ENCODE assay signal across 8 mouse cellular contexts in the genomic region with DNA sequence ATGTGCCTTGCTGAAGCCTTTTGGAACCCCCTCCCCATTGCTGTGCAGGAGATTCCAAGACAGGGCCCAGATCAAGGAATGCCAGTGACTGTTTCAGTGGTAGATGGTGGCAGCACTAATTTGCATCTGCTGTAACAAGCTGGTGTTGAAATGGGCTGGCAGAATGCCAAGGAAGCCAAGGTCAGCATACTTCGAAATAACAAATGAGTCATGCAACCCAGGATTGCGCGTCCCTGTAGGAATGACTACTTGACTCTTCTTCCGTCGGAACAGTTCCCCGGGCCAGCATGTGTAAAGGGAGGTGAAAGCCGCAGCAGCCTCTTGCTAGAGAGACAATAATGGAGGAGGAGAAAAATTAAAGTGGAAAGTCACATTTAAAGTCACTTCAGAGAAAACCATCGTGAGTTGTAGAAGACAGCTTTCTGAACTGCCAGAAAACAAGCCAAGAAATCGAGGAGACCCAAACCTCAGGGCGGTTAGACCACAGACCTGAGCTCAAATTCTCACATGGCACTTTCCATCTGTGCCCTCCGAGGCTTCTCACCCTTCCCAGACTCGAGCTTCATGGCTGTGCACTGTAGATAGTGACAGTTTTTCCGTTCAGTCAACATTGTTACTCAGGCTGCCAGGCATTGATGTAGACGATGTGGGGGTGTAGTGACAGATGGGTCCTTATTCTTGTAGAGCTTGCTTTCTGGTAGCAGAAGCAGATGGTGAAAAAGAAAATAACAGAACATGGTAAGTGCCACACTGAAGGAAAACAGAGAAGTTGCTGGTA. TPM values are rescaled to one million over a fixed set of nuclear protein-coding genes. Genes with fewer than 3 reads are reported as not detected.
A peak's percentile ranks its signal among the peaks of the same experiment; 100 is the strongest.
DNase-seq lines count a peak whose midpoint lies in the region; ATAC-seq and TF ChIP-seq lines count a peak whose summit lies in the region.

No protein-coding gene starts in this region.

- peak; percentile 72 for ATAC-seq in CD4-positive, CD25-positive, alpha-beta regulatory T cell, adult 4 months
- peak; percentile 88 for ATAC-seq in heart, embryonic 14.5 days (ENCODE audit: insufficient number of reproducible peaks, insufficient read depth, low FRiP score, low read depth)

- TF ChIP-seq CTCF in olfactory bulb, adult 2 months (IDR thresholded peaks at IDR 0.05; ENCODE audit: insufficient read depth, low read depth, low read length) = no peak

- no peaks in the 10 kb centered on the region for H3K27me3 ChIP-seq in heart, embryonic 14.5 days (ENCODE audit: control insufficient read depth, insufficient read depth, low read length)

- peak overlapping the region; percentile 55 for H3K9ac ChIP-seq in heart, embryonic 14.5 days (ENCODE audit: low read length)

- no peaks in the 10 kb centered on the region for H3K36me3 ChIP-seq in heart, embryonic 14.5 days (ENCODE audit: control insufficient read depth, insufficient read depth, low read length)

- H3K4me3 ChIP-seq in heart, embryonic 14.5 days (ENCODE audit: control insufficient read depth in 1 of 2, insufficient read depth in 1 of 2, low read depth in 1 of 2, low read length in 2 of 2) = no peak overlapping the region
- no peak overlapping the region for H3K4me3 ChIP-seq in olfactory bulb, adult 2 months (ENCODE audit: insufficient read depth, low read depth, low read length)

- H3K9me3 ChIP-seq in heart, embryonic 14.5 days (ENCODE audit: control insufficient read depth, low read length) = no peaks in the 10 kb centered on the region

- WGBS in heart, embryonic 14.5 days = 11% methylated on average over 14 of the region's 14 CpGs
- 12% methylated on average over 14 of the region's 14 CpGs for WGBS in olfactory bulb, adult 2 months

- peaks cover 35 to 44% of the 10 kb centered on the region in 2 experiments for H3K4me1 ChIP-seq in heart, embryonic 14.5 days (ENCODE audit: control insufficient read depth in 2 of 2, insufficient read depth in 2 of 2, low read length in 2 of 2)
- H3K4me1 ChIP-seq in olfactory bulb, adult 2 months (ENCODE audit: control insufficient read depth, insufficient read depth, low read length) = peaks cover 9% of the 10 kb centered on the region

- no peak for TF ChIP-seq POLR2A in olfactory bulb, adult 2 months (IDR thresholded peaks at IDR 0.05; ENCODE audit: insufficient read depth, low read depth, low read length)

- peak; percentile 97 for DNase-seq in adrenal gland, postnatal 14 days
- DNase-seq in fat pad, adult 2 months (ENCODE audit: extremely low read depth, low read depth, low spot score) = peak; percentile 100
- DNase-seq in kidney, postnatal 25 days = peak; percentile 95 to 96
- peak; percentile 93 to 96 for DNase-seq in lung, adult 18-20 months
- peak; percentile 38 to 47 for DNase-seq in thymus, postnatal 10 days (ENCODE audit: low spot score in 2 of 2)

- H3K4me2 ChIP-seq in heart, embryonic 14.5 days (ENCODE audit: low read length) = peak overlapping the region; percentile 52

- H3K27ac ChIP-seq in heart, embryonic 14.5 days (replicated peaks in 1 of 2; ENCODE audit: control insufficient read depth in 1 of 2, insufficient read depth in 1 of 2, low read depth in 2 of 2, low read length in 2 of 2) = peak overlapping the region; percentile 93 to 97
- peak overlapping the region; percentile 71 for H3K27ac ChIP-seq in olfactory bulb, adult 2 months (ENCODE audit: insufficient read depth, low read depth, low read length)

RNA-seq across cellular contexts. Expression of a gene that starts 20.6 kb away (rescaled TPM):
- polyA plus RNA-seq in CD4-positive, CD25-positive, alpha-beta regulatory T cell, adult 4 months (2017; shearing (Covaris generic)) = 10 to 100 TPM; 18.7 to 31.5 TPM
- total RNA-seq in adrenal gland, postnatal 14 days (2021) = 65.7 and 67.0 TPM in 2 replicates
- 16.6 and 17.0 TPM in 2 replicates for polyA plus RNA-seq in heart, embryonic 14.5 days (2014; fragmentation: Nextera tagmentation; extraction: Ambion mirVana)
- not detected in 2 replicates for polyA plus RNA-seq in olfactory bulb, adult 2 months (2012; ENCODE audit: insufficient read depth, insufficient read length, low replicate concordance, missing spikeins)

RNA-seq across cellular contexts. Expression of a gene that starts 48.0 kb away (rescaled TPM):
- 1 to 10 TPM in 1 of 2 experiments, under 1 TPM in 1; 0.60 to 1.2 TPM for polyA plus RNA-seq in CD4-positive, CD25-positive, alpha-beta regulatory T cell, adult 4 months (2017; shearing (Covaris generic))
- not detected in 2 replicates for total RNA-seq in adrenal gland, postnatal 14 days (2021)
- 0.32 and 0.40 TPM in 2 replicates for polyA plus RNA-seq in heart, embryonic 14.5 days (2014; fragmentation: Nextera tagmentation; extraction: Ambion mirVana)
- not detected in 2 replicates for polyA plus RNA-seq in olfactory bulb, adult 2 months (2012; ENCODE audit: insufficient read depth, insufficient read length, low replicate concordance, missing spikeins)

Comparison
In these comparisons a context has a peak if more than half of its experiments do, and no peak if none do; other contexts are left out.
1. DNase-seq: peak in every context shown above with its lines; median percentile 100 in fat pad, adult 2 months; 97 in adrenal gland, postnatal 14 days; 96 in kidney, postnatal 25 days; 94 in lung, adult 18-20 months; 42 in thymus, postnatal 10 days.